Mouse (Mus musculus): ENCODE measurements around the gene Fbxo28. TPM values are rescaled to one million over a fixed set of nuclear protein-coding genes. Genes with fewer than 3 reads are reported as not detected.

Gene Fbxo28
- polyA plus RNA-seq, 1 experiment, result not detected

DNA sequence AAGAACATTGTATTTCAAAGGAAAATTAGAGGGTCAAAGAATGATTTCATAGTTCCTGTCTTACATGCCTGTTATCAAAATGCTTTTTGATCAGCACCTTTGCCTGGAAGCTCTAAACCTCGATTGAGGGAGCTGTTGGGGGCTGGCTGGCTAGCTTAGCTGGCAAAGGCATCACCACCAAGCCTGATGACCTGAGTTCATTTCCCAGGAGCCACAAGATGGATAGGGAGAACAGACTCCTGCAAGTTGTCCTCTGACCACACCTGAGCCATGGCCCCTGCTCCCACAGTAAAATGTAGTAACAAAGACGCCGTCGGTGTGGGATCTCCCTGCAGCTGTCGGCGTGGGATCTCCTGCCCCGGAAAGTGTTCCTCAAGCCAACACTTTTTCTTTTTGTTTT is 35.4 kb upstream of the Fbxo28 start:
- TF ChIP-seq CTCF (IDR thresholded peaks at IDR 0.05; ENCODE audit: insufficient read depth, low read depth, low read length), result no peak
- TF ChIP-seq POLR2A (IDR thresholded peaks at IDR 0.05; ENCODE audit: insufficient read depth, low read depth, low read length), result no peak
- H3K4me3 ChIP-seq (ENCODE audit: insufficient read depth, low read depth, low read length), result no peak overlapping the region
- H3K4me1 ChIP-seq (ENCODE audit: control insufficient read depth, insufficient read depth, low read length), result no peaks in the 10 kb centered on the region
- no peak overlapping the region for H3K27ac ChIP-seq (ENCODE audit: insufficient read depth, low read depth, low read length)
- 88% methylated on average over 7 of the region's 7 CpGs for WGBS

- Histone ChIP-seq H3K27ac (ENCODE audit: insufficient read depth, low read depth, low read length) (no peak overlapping the region), H3K4me3 (ENCODE audit: insufficient read depth, low read depth, low read length) (no peak overlapping the region), H3K4me1 (ENCODE audit: control insufficient read depth, insufficient read depth, low read length) (no peaks in the 10 kb centered on the region)
- WGBS, result 22% methylated on average over 8 of the region's 8 CpGs
- 0 out of 2 replicates have a peak, but pooled peaks have one; percentile 20 for TF ChIP-seq CTCF (IDR thresholded peaks at IDR 0.05; ENCODE audit: insufficient read depth, low read depth, low read length)
- no peak for TF ChIP-seq POLR2A (IDR thresholded peaks at IDR 0.05; ENCODE audit: insufficient read depth, low read depth, low read length)
Observed at GRCm38 (mm10) chr1:182376221-182376620, 34.8 kb upstream of the Fbxo28 start.

GRCm38 (mm10) chr1:182371891-182372290 is 30.5 kb upstream of the Fbxo28 start:
- Histone ChIP-seq H3K27ac (ENCODE audit: insufficient read depth, low read depth, low read length) (no peak overlapping the region), H3K4me1 (ENCODE audit: control insufficient read depth, insufficient read depth, low read length) (no peaks in the 10 kb centered on the region), H3K4me3 (ENCODE audit: insufficient read depth, low read depth, low read length) (no peak overlapping the region)
- TF ChIP-seq CTCF (IDR thresholded peaks at IDR 0.05; ENCODE audit: insufficient read depth, low read depth, low read length) (no peak), POLR2A (IDR thresholded peaks at IDR 0.05; ENCODE audit: insufficient read depth, low read depth, low read length) (no peak)
- WGBS, result 88% methylated on average over 8 of the region's 8 CpGs

DNA sequence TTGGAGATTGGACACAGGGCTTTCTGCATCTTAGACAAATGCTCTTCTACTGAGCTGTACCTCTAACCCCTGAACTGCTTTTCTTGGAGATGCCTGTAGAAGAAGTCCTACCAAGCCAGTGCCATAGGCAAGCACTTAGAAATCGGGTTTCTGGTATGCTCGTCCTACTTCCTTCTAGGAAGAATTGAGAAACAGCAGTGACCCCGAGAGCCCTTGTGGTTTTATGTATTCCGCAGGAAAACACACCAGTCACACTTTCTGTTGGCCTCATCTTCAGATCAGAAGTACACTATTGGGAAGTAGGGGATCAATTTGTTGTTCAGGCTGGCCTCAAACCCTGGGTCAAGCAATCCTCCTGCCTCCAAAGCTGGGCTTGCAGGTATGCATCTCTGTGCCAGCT is 28.0 kb upstream of the Fbxo28 start:
- Histone ChIP-seq H3K27ac (ENCODE audit: insufficient read depth, low read depth, low read length) (no peak overlapping the region), H3K4me1 (ENCODE audit: control insufficient read depth, insufficient read depth, low read length) (no peaks in the 10 kb centered on the region), H3K4me3 (ENCODE audit: insufficient read depth, low read depth, low read length) (no peak overlapping the region)
- WGBS, result 78% methylated on average over 4 of the region's 4 CpGs
- TF ChIP-seq CTCF (IDR thresholded peaks at IDR 0.05; ENCODE audit: insufficient read depth, low read depth, low read length) (no peak), POLR2A (IDR thresholded peaks at IDR 0.05; ENCODE audit: insufficient read depth, low read depth, low read length) (no peak)

GRCm38 (mm10) chr1:182368782-182369181 is 27.4 kb upstream of the Fbxo28 start:
- no peak overlapping the region for H3K27ac ChIP-seq (ENCODE audit: insufficient read depth, low read depth, low read length)
- no peaks in the 10 kb centered on the region for H3K4me1 ChIP-seq (ENCODE audit: control insufficient read depth, insufficient read depth, low read length)
- no peak for TF ChIP-seq POLR2A (IDR thresholded peaks at IDR 0.05; ENCODE audit: insufficient read depth, low read depth, low read length)
- TF ChIP-seq CTCF (IDR thresholded peaks at IDR 0.05; ENCODE audit: insufficient read depth, low read depth, low read length), result no peak
- WGBS, result 63% methylated on average over 8 of the region's 8 CpGs
- H3K4me3 ChIP-seq (ENCODE audit: insufficient read depth, low read depth, low read length), result no peak overlapping the region

GRCm38 (mm10) chr1:182368309-182368708 is 26.9 kb upstream of the Fbxo28 start:
- TF ChIP-seq POLR2A (IDR thresholded peaks at IDR 0.05; ENCODE audit: insufficient read depth, low read depth, low read length) (no peak), CTCF (IDR thresholded peaks at IDR 0.05; ENCODE audit: insufficient read depth, low read depth, low read length) (no peak)
- Histone ChIP-seq H3K4me1 (ENCODE audit: control insufficient read depth, insufficient read depth, low read length) (0 out of 2 replicates have a peak, but pooled peaks cover 2% of the 10 kb centered on the region), H3K4me3 (ENCODE audit: insufficient read depth, low read depth, low read length) (no peak overlapping the region), H3K27ac (ENCODE audit: insufficient read depth, low read depth, low read length) (no peak overlapping the region)
- 77% methylated on average over 7 of the region's 7 CpGs for WGBS

DNA sequence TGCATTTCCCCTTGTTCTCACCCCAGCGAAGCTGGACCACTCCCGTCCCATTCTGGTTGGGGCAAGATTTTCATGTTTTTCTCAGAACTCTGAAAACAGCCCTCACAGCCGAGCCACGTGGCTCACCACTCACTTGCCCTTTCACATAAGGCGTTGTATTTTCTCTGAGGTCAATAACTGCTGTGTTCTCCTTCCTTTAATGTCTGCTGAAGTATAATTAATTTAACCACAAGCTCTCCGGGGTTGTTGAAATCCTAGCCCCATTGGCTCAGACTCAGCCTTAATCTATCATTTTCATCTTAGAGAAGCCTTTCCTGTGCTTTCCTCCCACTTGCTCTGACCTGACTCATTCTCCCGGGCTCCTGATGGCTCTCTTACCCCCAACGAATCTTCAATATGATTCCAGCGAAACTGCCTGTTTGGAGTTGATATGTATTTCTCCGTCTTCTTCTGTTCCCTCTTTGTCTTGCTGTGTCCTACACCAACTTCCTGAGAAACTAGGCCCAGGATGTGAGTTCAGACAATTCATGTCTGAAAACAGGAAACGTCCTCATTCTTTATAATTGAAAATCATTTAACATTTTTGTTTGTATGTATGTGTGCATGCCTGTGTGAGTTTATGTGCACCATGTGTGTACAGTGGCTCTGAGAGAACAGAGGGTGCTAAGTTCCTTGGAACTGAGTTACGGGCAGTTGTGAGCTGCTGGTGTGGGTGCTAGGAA is 22.4 kb upstream of the Fbxo28 start:
- TF ChIP-seq CTCF (IDR thresholded peaks at IDR 0.05; ENCODE audit: insufficient read depth, low read depth, low read length), result no peak
- no peak for TF ChIP-seq POLR2A (IDR thresholded peaks at IDR 0.05; ENCODE audit: insufficient read depth, low read depth, low read length)
- H3K4me3 ChIP-seq (ENCODE audit: insufficient read depth, low read depth, low read length), result no peak overlapping the region
- H3K27ac ChIP-seq (ENCODE audit: insufficient read depth, low read depth, low read length), result no peak overlapping the region
- H3K4me1 ChIP-seq (ENCODE audit: control insufficient read depth, insufficient read depth, low read length), result 0 out of 2 replicates have a peak, but pooled peaks cover 2% of the 10 kb centered on the region
- 46% methylated on average over 12 of the region's 12 CpGs for WGBS

DNA sequence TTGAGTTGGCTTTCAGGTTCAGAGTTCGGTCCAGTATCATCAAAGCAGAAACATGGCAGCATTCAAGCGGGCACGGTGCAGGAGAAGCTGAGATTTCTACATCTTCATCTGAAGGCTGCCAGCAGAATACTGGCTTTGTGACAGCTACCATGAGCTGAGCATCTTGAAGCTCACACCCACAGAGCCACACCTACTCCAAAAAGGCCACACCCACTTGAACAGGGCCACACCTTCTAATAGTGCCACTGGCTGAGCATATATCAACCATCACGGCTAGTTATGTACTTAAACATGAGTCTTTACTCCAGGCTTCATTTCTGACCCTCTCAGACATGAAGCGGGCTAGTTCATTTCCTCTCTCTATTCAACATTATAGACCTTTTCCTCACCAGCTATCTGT is 21.3 kb upstream of the Fbxo28 start:
- WGBS, result 93% methylated on average over 5 of the region's 5 CpGs
- TF ChIP-seq POLR2A (IDR thresholded peaks at IDR 0.05; ENCODE audit: insufficient read depth, low read depth, low read length) (no peak), CTCF (IDR thresholded peaks at IDR 0.05; ENCODE audit: insufficient read depth, low read depth, low read length) (no peak)
- Histone ChIP-seq H3K27ac (ENCODE audit: insufficient read depth, low read depth, low read length) (no peak overlapping the region), H3K4me1 (ENCODE audit: control insufficient read depth, insufficient read depth, low read length) (0 out of 2 replicates have a peak, but pooled peaks cover 2% of the 10 kb centered on the region), H3K4me3 (ENCODE audit: insufficient read depth, low read depth, low read length) (no peak overlapping the region)

- no peak overlapping the region for H3K27ac ChIP-seq (ENCODE audit: insufficient read depth, low read depth, low read length)
- H3K4me3 ChIP-seq (ENCODE audit: insufficient read depth, low read depth, low read length), result no peak overlapping the region
- WGBS, result 85% methylated on average over 1 of the region's 1 CpGs
- TF ChIP-seq CTCF (IDR thresholded peaks at IDR 0.05; ENCODE audit: insufficient read depth, low read depth, low read length) (no peak), POLR2A (IDR thresholded peaks at IDR 0.05; ENCODE audit: insufficient read depth, low read depth, low read length) (no peak)
- H3K4me1 ChIP-seq (ENCODE audit: control insufficient read depth, insufficient read depth, low read length), result no peaks in the 10 kb centered on the region
Observed at GRCm38 (mm10) chr1:182358133-182358532, 16.7 kb upstream of the Fbxo28 start.

All from olfactory bulb, adult 2 months (tissue).